Mouse (Mus musculus) embryonic facial prominence, embryonic 11.5 days (tissue): Measurements from ENCODE around the gene Cnga1. TPM values are rescaled to one million over a fixed set of nuclear protein-coding genes. Genes with fewer than 3 reads are reported as not detected.
A peak's percentile ranks its signal among the peaks of the same experiment; 100 is the strongest.
"Not testable (repeated sequence)": the region's sequence is repeated elsewhere in the genome, so short reads cannot be mapped to it uniquely, and the experiment has no call there.

ENCODE experiments used
- ATAC-seq: fragments of 200-750 bp; cut with Nextera tagmentation; replicated peaks from 2 replicates; pipeline ENCODE4 v1.8.0; 2017; ENCODE audit warnings: low read depth; ENCODE audit not compliant: insufficient number of reproducible peaks, low FRiP score, low TSS enrichment
- DNase-seq: peaks from one replicate; pipeline ENCODE4 v3.0.0-alpha.2; 2015; ENCODE audit warnings: low spot score
- H3K27ac ChIP-seq: fragments of 300-500 bp; sonication (generic); replicated peaks from 2 replicates; pipeline ENCODE4 v1.5.1; 2014; ENCODE audit warnings: mild to moderate bottlenecking, low read depth, low read length, control low read depth
- H3K27me3 ChIP-seq: fragments of 300-500 bp; sonication (generic); 2 replicates; pipeline ENCODE4 v1.6.1; 2014; ENCODE audit warnings: mild to moderate bottlenecking, low read length, moderate library complexity, mixed read lengths; ENCODE audit not compliant: control insufficient read depth, insufficient read depth
- H3K36me3 ChIP-seq: fragments of 300-500 bp; sonication (generic); replicated peaks from 2 replicates; pipeline ENCODE4 v1.6.1; 2014; ENCODE audit warnings: low read depth, mild to moderate bottlenecking, low read length, moderate library complexity, mixed read lengths; ENCODE audit not compliant: control insufficient read depth, insufficient read depth
- H3K4me1 ChIP-seq: fragments of 300-500 bp; sonication (generic); 2 replicates; pipeline ENCODE4 v1.6.1; 2014; ENCODE audit warnings: low read length, mixed read lengths; ENCODE audit not compliant: control insufficient read depth, insufficient read depth
- H3K4me2 ChIP-seq: fragments of 300-500 bp; sonication (generic); 2 replicates; pipeline ENCODE4 v1.6.1; 2014; ENCODE audit warnings: low read depth, mild to moderate bottlenecking, control low read depth, low read length, moderate library complexity
- H3K4me3 ChIP-seq: fragments of 300-500 bp; sonication (generic); 2 replicates; pipeline ENCODE4 v1.5.1; 2014; ENCODE audit warnings: low read depth, low read length, control low read depth
- H3K9ac ChIP-seq: fragments of 300-500 bp; sonication (generic); replicated peaks from 2 replicates; pipeline ENCODE4 v1.6.1; 2014; ENCODE audit warnings: mild to moderate bottlenecking, control low read depth, low read length
- H3K9me3 ChIP-seq: fragments of 300-500 bp; sonication (generic); replicated peaks from 2 replicates; pipeline ENCODE4 v1.6.1; 2016; ENCODE audit warnings: mild to moderate bottlenecking, low read length, inconsistent platforms, mixed read lengths; ENCODE audit not compliant: control insufficient read depth
- WGBS: fragments of 180-500 bp; shearing (Covaris S2); extraction: QIAGEN DNeasy Blood & Tissue Kit; methylation state at CpG from one replicate; pipeline ENCODE4 v1.1.7; 2014; 5-methylcytosine and 5-hydroxymethylcytosine counted together
- polyA plus RNA-seq: library from polyadenylated mRNA; unstranded; fragments of >200 nt; fragmentation: Nextera tagmentation; extraction: Ambion mirVana; gene quantifications from 2 replicates; pipeline ENCODE4 v1.2.1, GENCODE M21; 2014

Cnga1 gene
- polyA plus RNA-seq, 1 experiment from 2014 or later: not detected

DNA sequence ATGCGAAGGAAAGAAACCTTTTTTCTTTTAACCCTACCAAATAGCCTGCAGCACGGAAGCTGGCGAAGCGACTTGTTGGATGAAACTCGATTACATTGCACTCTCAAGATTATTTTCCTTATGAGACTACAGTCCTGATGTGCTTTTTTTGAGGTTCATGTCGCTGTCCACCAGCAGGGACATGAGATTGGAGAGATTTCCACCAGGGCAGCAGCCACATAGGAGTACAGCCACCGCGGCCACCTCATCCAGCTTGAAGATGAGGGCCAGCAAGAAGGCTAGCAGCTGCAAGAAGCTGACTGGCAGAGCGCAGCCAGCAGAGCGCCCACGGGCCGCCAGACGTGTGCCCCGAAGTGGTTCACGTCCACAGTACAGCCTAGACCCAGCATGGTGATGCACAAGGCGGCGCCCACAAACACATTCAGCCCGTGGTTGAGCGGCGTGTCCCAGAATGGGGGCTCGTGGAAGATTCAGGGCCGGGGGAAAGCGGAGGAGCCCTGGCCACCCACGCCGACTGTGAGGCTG, 57.3 kb downstream of the Cnga1 start:
- WGBS: 38% methylated on average over 25 of the region's 25 CpGs
- peak; percentile 41; the same call in 1 of the 2 replicates for ATAC-seq
- not testable (repeated sequence) for H3K27ac ChIP-seq, DNase-seq, H3K4me1 ChIP-seq, H3K27me3 ChIP-seq, H3K36me3 ChIP-seq, H3K9me3 ChIP-seq
- Histone ChIP-seq H3K4me3 (peak overlapping the region; percentile 30; the same call in 1 of the 2 replicates), H3K4me2 (peak overlapping the region; percentile 53), H3K9ac (peak overlapping the region; percentile 30; the same call in 1 of the 2 replicates)

DNA sequence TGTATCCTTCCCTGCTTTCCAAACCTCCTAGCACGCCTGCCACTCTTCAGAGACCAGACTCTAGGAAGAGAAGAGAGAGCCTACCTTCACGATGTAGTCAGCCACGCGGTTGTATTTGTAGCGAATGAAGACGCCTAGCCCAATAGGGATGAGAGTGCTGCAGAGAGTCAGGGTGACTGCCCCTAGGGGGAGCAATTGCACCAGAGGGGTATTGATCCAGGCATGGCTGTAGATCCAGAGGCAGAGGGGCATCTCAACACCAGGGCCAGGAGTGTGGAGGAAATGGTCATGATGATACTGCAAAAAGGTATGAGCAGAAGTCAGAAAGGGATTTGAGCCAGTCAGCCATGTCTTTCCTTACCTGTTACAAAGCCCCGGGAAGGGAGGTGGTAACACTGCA, 58.0 kb downstream of the Cnga1 start:
- H3K27ac ChIP-seq, DNase-seq, H3K36me3 ChIP-seq, H3K27me3 ChIP-seq, H3K9me3 ChIP-seq, H3K4me1 ChIP-seq, H3K4me3 ChIP-seq, ATAC-seq, H3K4me2 ChIP-seq, H3K9ac ChIP-seq: not testable (repeated sequence)
- 39% methylated on average over 7 of the region's 7 CpGs for WGBS

DNA sequence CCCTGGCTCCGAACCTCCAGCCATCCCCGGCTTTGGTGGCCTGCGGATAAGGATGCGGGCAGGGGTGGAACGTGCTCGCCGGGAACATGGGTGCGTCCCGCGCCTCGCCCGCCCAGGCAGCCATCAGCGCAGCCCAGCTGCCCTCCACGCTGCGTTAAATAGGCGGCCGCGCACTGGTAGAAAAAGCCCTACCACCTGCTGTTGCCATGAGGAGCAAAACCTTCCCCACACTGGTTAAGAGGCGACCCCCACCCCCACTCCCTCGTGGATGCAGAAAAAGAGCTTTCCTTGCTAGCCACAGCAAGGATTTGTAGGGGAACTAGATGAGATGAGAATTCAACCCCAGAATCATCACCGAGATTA, 63.1 kb downstream of the Cnga1 start, which contains the start of gene Zar1:
Zar1 (minus strand) TSS at position 285 of the 363 bp plus-strand sequence.
- peak; percentile 68; the same call in 1 of the 2 replicates for ATAC-seq
- H3K36me3 ChIP-seq, H3K9me3 ChIP-seq, H3K27ac ChIP-seq, H3K4me1 ChIP-seq, H3K27me3 ChIP-seq: not testable (repeated sequence)
- peak within 1 kb of the TSS; percentile 60 for H3K9ac ChIP-seq
- 5% methylated on average over 16 of the region's 21 CpGs for WGBS
- peak within 1 kb of the TSS; percentile 75 for H3K4me2 ChIP-seq
- peak; percentile 17 for DNase-seq
- peak within 1 kb of the TSS; percentile 30 for H3K4me3 ChIP-seq

DNA sequence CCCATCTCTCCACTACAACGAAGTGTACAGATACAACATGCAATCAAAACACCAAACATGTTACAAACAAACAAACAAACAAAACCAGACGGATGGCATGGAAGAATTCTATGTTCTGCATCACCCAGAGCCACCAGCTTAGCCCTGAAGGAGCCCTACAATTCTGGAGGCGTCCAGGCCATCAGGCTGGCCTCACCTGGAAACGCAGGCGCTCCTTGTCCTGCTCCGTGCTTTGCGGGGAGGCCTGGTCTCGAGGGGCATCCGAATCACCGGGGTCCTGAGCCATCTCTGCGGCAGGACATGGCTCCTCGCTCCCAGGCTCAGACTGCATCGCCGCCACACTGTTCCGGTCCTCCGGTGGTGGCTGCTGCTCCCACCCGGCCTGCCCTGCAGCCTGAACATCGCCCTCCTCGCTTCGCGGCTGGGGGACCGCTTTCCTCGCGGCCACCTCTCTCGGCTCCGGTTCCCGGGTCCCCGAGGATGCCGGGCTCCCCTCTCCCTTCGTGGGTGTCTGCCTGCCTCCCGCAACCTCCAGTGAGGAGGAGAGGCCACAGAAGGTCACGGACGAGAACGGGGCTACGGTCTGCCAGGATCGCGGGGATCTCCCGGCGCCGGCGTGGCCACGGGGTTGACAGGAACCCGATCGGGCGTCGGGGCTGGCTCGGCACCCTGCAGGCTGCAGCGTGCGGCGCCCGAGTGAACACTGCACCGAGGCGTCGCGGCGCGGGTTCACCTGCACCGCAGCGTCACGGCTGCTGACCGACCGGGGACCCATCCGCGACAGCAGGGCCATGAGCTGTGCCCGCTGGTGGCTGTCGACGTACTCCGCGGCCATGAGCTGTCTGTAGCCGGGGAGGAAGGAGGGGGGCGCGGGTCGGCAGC, 63.7 kb downstream of the Cnga1 start:
- peak overlapping the region; percentile 30 for H3K4me3 ChIP-seq
- peak overlapping the region; percentile 75 for H3K4me2 ChIP-seq
- 5% methylated on average over 44 of the region's 73 CpGs for WGBS
- H3K4me1 ChIP-seq, H3K36me3 ChIP-seq, H3K9me3 ChIP-seq, H3K27me3 ChIP-seq, H3K27ac ChIP-seq: not testable (repeated sequence)
- DNase-seq: peak; percentile 28
- peak overlapping the region; percentile 60 for H3K9ac ChIP-seq
- peak; percentile 83 for ATAC-seq

DNA sequence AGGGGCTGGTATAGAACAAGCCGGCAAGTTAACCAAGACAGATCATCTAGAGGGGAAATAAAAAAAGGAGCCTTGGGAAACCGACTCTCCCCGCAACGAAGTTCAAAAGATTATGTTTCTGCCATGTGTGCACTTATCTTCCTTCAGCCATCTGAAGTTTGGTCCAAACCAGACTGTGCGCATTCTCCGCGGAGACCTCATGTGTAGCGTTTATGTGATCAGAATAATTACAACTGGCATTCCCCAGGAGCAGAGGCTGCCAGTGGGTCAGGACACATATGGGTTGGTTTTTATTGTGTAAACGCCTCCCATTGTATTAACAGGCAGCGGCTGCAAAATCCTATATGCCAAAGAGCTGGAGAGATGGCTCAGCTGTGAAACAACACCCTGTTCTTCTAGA, 64.5 kb downstream of the Cnga1 start:
- H3K27me3 ChIP-seq: not testable (repeated sequence)

DNA sequence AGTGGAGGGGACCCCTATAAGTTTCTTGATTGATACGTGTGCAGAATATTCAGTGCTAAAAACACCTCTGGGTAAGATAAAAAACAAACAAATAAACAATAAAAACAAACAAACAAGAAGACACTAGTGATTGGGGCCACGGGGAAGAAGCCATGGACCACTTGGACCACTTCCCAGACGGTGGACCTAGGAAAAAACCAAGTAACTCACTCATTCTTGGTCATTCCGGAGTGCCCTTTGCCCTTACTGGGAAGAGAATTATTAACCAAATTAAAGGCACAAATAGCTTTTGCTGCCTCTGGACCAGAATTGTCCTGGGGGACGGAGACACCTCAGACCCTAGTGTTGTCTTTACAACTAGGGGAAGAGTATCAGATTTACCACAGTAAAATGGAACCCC, 78.5 kb downstream of the Cnga1 start:
- Histone ChIP-seq H3K9me3 (no peaks in the 10 kb centered on the region), H3K4me3 (no peak overlapping the region), H3K27me3 (no peaks in the 10 kb centered on the region), H3K4me2 (no peak overlapping the region), H3K9ac (no peak overlapping the region), H3K4me1 (no peaks in the 10 kb centered on the region), H3K36me3 (no peaks in the 10 kb centered on the region), H3K27ac (no peak overlapping the region)
- ATAC-seq: no peak
- WGBS: 76% methylated on average over 5 of the region's 5 CpGs
- no peak for DNase-seq

More for the DNA sequence above, 64.5 kb downstream of the Cnga1 start:
- DNase-seq (peak; percentile 69), ATAC-seq (peak; percentile 60)
- H3K9ac ChIP-seq, H3K4me3 ChIP-seq, H3K27ac ChIP-seq, H3K36me3 ChIP-seq, H3K9me3 ChIP-seq, H3K4me1 ChIP-seq, H3K4me2 ChIP-seq: not testable (repeated sequence)
- 37% methylated on average over 10 of the region's 10 CpGs for WGBS

GRCm38 (mm10) chr5:72563183-72563582, 80.9 kb downstream of the Cnga1 start:
- not testable (repeated sequence) for H3K9me3 ChIP-seq, ATAC-seq, DNase-seq, H3K4me2 ChIP-seq, H3K4me1 ChIP-seq, H3K27me3 ChIP-seq, H3K27ac ChIP-seq, H3K4me3 ChIP-seq, H3K9ac ChIP-seq, H3K36me3 ChIP-seq
- 81% methylated on average over 2 of the region's 2 CpGs for WGBS

GRCm38 (mm10) chr5:72560976-72561628, 83.0 kb downstream of the Cnga1 start:
- H3K36me3 ChIP-seq: no peaks in the 10 kb centered on the region
- no peak overlapping the region for H3K9ac ChIP-seq
- H3K4me2 ChIP-seq: no peak overlapping the region
- no peak for DNase-seq
- ATAC-seq: no peak
- no peak overlapping the region for H3K27ac ChIP-seq
- no peaks in the 10 kb centered on the region for H3K9me3 ChIP-seq
- WGBS: 78% methylated on average over 3 of the region's 3 CpGs
- no peaks in the 10 kb centered on the region for H3K4me1 ChIP-seq
- H3K27me3 ChIP-seq: no peaks in the 10 kb centered on the region
- no peak overlapping the region for H3K4me3 ChIP-seq
